Mouse (Mus musculus): ENCODE results near the gene Ubap1. TPM values are rescaled to one million over a fixed set of nuclear protein-coding genes. Genes with fewer than 3 reads are reported as not detected.

The Ubap1 gene
- total RNA-seq, 4 experiments from 2014 or later, result 36.8 to 54.6 (median 42.7) TPM

GRCm38 (mm10) chr4:41409341-41409740 is 60.5 kb downstream of the Ubap1 start:
- no peak for DNase-seq (ENCODE audit: low spot score in 2 of 2)

- no peak for DNase-seq (ENCODE audit: low spot score in 2 of 2)
Measured at GRCm38 (mm10) chr4:41416966-41417365, 68.2 kb downstream of the Ubap1 start.

- no peak for DNase-seq (ENCODE audit: low spot score in 2 of 2)
Measured at GRCm38 (mm10) chr4:41438931-41439330, 90.1 kb downstream of the Ubap1 start.

Other genes starting within 250 kb of the Ubap1 start
- gene Nol6, start 224.5 kb upstream of the Ubap1 start, total RNA-seq (2022), result 10 to 100 TPM; 16.4 to 20.9 (median 17.8) TPM
- gene Ube2r2, start 213.3 kb upstream of the Ubap1 start, total RNA-seq (2022), result 100 to 1,000 TPM; 178 to 274 (median 231) TPM
- 10 to 100 TPM; 72.8 to 87.2 (median 82.4) TPM for gene Ubap2, start 73.9 kb upstream of the Ubap1 start, total RNA-seq (2022)
- 10 to 100 TPM; 27.4 to 30.4 (median 28.7) TPM for gene Dcaf12, start 34.1 kb upstream of the Ubap1 start, total RNA-seq (2022)
- under 1 TPM; 0.12 to 0.36 (median 0.15) TPM for gene Kif24, start 115.9 kb downstream of the Ubap1 start, total RNA-seq (2022)
- gene Nudt2, start 116.2 kb downstream of the Ubap1 start, total RNA-seq (2022), result 10 to 100 TPM; 23.9 to 32.6 (median 27.9) TPM
- gene AI464131, start 154.1 kb downstream of the Ubap1 start, total RNA-seq (2022), result 100 to 1,000 TPM in 1 of 4 experiments, 10 to 100 TPM in 3; 65.9 to 101 (median 86.2) TPM
- not detected for gene 1110017D15Rik, start 168.3 kb downstream of the Ubap1 start, total RNA-seq (2022)
- 10 to 100 TPM; 19.1 to 29.8 (median 24.0) TPM for gene Fam219a, start 220.5 kb downstream of the Ubap1 start, total RNA-seq (2022)
- gene Dnaic1, start 220.8 kb downstream of the Ubap1 start, total RNA-seq (2022), result 1 to 10 TPM in 1 of 4 experiments, under 1 TPM in 2, not detected in 1; 0.88 to 1.1 (median 0.94) TPM